Mouse (Mus musculus) left cerebral cortex, postnatal 10 days (tissue): ENCODE measurements at regions not wholly inside any gene's neighbourhood (a gene's known extent, or its start where the extent isn't known, plus 50 kb on each side); places are given as distances from the start of the nearest gene placed in this dataset.

Source experiments
- DNase-seq, 2 experiments: peaks; one replicate each; pipeline ENCODE4 v3.0.0; 2021 to 2022; ENCODE audit warnings: low spot score in 2 of 2, mixed read lengths in 1 of 2; ENCODE audit errors: extremely low spot score in 1 of 2
- intact Hi-C: fragments of 180-260 bp; cut with DNase I; formaldehyde crosslinking; loops from one replicate; pipeline ENCODE4 v1.15.1; 2025

DNA sequence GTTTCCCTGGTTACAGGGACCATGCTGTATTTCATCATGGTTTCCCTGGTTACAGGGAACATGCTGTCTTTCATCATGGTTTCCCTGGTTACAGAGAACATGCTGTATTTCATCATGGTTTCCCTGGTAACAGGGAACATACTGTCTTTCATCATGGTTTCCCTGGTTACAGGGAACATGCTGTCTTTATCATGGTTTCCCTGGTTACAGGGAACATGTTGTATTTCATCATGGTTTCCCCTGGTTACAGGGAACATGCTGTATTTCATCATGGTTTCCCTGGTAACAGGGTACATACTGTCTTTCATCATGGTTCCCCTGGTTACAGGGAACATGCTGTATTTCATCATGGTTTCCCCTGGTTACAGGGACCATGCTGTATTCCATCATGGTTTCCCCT lies 1579.5 kb downstream of the 4930444P10Rik start:
- intact Hi-C loops, result no loop called here
- DNase-seq, result no peak

- DNase-seq, result no peak
- intact Hi-C loops, result no loop called here
Measured at GRCm38 (mm10) chr1:14512481-14513285, 1580.4 kb downstream of the 4930444P10Rik start.

DNA sequence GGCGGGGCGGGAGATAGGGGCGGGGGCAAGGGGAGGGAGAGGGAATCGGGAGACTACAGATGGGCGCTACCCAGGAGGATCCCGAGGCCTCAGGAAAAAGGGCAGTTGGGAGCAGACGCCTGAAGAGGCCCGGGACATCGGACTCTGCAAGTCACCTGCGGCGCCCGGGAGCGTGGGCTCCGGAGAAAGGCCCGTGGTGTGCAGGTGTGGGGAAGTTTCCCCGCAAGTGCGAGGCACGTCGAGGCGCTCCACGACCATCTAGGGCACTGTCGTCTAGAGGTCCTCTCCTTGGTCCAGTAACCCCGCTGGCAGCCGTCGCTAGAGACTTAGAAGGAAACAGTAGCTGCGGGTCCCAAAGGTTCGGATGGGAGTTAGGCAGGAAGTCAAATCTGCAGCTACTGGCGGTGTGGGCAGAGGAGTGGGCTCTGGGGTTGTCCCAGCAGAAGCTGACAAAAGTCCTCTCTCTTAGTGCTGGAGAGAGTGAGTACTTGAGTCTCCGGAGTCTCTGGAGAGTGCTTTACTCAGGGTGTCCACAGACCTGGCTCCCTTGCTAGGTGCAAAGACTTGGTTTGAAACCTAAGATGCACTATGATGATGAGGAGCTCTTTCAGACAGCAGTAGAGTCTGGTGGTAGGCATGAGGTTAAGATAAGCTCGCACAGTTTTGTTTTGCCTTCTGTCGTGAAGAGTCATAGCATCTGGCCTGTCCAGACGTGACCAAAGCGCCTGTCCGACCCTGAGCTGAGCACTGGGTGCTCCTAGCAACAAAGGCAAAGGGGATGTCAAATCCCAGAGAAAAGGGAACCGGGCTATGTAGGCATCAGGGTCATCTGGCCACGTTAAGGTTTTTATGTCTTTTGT lies 1586.1 kb downstream of the 4930444P10Rik start:
- DNase-seq, result peak in 1 of 2 experiments; percentile 22
- intact Hi-C loops, result no loop called here

DNA sequence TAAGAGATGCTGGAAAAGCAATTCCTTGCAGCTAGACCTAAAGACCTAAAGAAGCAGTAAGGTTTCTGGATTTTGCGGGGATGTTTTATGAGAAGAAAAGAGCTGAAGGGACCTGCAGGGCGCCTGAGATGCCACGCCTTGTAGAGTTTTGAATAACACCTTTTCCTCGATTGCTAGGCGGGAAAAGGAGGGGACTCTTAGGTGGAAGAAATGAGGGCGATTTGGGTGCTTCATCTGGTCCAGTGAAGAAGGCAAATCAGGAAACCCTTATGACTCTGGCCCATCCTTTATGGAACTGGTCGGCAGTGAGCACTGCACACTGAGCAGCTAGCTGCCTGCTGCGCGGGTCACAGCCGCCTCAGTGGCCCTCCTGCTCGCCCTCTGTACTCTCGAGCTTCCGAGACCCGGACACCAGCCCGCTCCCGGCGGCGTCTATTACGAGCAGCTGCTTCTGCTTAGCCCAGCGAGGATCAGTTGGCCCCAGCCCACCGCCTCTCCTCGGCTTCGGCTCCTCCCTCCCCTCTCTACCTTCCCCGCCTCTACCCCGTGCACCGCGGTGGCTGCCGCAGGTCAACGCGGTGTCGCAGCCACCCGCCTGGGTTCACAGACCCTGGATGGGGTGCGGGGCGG lies 1586.8 kb downstream of the 4930444P10Rik start:
- intact Hi-C loops, result no loop called here
- DNase-seq, result peak in 1 of 2 experiments; percentile 63

DNA sequence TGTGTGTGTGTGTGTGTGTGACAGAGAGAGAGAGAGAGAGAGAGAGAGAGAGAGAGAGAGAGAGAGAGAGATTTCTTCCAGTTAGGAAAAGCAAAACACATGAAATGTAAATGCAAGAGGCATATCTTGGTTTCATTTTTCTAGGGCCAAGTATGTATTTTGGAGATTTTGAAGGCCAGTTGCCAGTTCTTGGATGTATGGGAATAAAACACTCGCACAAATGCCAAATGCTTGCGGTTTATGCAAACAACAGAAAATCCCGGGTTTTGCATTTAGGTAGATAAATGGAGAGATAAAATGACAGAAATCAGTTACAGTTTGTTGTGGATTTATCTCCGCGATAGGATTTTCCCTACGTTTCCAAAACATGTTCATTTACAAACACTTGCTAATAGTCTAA lies 1587.4 kb downstream of the 4930444P10Rik start:
- intact Hi-C loops, result no loop called here
- no peak for DNase-seq

- intact Hi-C loops, result loop anchor here (5.0 kb wide), 1 partner anchor 198 kb away; no protein-coding TSS in a partner anchor
- DNase-seq, result no peak
Measured at GRCm38 (mm10) chr1:14504767-14505343, 1588.3 kb downstream of the 4930444P10Rik start.

DNA sequence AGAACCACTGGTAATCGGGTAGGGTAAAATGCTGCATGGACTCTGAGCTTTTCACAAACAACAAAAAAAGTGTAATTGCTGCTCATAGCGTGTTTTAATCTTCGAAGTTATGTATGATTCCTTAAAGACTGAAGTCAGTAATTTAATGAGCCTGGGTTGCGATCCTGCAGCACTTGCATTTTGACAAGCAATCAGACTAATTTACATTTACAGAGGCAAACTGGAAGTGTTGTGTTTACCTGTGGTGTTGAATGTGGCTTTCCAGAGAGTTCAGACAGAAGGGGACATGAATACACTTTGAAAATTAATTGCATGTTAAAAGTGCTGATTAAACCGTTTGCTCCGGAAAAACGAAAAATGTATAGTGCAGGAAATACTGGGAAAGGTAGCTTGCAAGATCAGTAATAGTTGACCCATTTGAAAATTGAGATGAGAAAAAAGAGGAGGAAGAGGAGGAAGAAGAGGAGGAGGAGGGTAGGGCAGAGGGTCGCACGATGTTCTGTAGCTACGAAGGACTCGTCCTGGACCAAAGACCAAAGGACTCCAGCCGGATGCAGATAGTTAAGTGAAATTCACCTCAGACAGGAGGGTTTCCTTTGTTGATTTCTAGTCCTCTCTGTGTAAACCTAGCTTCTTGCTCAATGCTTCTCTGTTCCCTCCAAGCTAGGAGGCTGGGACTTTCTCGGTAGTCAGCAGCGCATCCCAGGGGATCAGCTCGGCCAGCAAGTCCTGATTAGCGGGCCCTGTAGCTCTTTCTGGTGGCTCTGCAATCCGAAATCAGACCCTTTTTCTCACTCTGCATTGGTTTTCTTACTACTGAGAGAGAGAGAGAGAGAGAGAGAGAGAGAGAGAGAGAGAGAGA lies 1589.0 kb downstream of the 4930444P10Rik start:
- intact Hi-C loops, result loop anchor here (5.0 kb wide), 1 partner anchor 197 kb away; no protein-coding TSS in a partner anchor
- peak in 1 of 2 experiments; percentile 21 for DNase-seq

GRCm38 (mm10) chr1:14503193-14503800 lies 1589.8 kb downstream of the 4930444P10Rik start:
- intact Hi-C loops, result loop anchor here (5.0 kb wide), 1 partner anchor 196 kb away; no protein-coding TSS in a partner anchor

GRCm38 (mm10) chr1:14499105-14499504 lies 1594.0 kb downstream of the 4930444P10Rik start:
- no peak for DNase-seq
- intact Hi-C loops, result no loop called here

More at GRCm38 (mm10) chr1:14503193-14503800, 1589.8 kb downstream of the 4930444P10Rik start:
- no peak for DNase-seq

DNA sequence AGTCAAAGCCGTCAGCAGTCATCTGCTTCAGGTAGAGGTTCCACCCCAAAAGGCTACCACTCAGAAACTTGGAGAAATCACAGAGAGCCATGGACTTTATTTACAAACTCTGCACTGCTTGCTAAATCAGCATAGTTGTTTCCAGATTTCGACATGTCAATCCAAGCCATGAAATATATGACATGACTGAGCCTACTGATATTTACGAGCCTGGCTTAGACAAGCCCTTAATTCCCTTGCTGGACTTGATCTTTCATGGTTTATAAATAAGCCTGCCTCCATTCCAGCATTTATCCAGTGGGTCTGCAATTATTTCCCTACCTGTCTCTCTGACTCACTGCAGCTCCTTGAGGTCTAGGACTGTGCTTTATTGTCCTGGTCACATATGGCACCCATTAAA lies 1603.1 kb downstream of the 4930444P10Rik start:
- no peak for DNase-seq
- intact Hi-C loops, result no loop called here

DNA sequence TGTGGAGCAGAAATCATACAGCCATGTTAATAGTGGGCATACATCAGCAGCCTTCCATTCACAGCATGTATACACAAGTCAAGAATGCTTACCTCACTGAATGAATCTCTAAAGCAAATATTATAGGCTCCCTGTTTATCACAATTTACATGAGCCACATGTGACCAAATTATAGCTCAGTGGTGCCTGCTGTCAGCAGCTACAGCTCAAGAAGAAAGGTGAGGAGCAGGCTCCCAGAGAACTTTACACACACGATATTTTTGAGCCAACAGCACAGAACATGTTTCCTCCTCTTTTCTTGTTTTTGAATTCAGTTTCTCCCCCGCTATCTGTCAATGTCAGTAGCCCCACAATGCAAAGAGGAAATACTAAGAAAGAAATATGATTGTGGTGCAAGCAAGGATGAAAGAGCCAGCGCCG lies 1605.4 kb downstream of the 4930444P10Rik start:
- intact Hi-C loops, result no loop called here

DNA sequence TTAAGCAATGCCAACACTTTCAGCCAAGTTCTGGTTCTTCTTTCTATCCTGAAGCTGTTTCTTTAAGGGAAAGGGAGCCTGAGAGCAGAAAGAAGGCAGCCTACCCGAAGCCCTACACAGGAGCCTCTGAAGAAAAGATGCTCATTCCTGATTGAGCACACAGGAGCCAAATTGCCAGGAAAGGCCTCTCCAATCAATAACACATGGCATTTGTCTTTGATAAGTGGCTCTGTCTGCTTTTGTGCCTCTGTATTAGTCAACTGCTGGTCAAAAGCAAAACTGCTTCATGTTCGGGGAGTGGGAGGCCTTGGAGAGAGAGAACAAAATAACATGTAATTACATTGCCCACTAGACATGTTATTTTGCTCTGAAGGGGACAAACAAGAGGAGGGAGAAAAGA lies 1607.4 kb downstream of the 4930444P10Rik start:
- no peak for DNase-seq
- intact Hi-C loops, result no loop called here

More for the DNA sequence above, 1605.4 kb downstream of the 4930444P10Rik start:
- no peak for DNase-seq

GRCm38 (mm10) chr1:14484121-14484916 lies 1608.8 kb downstream of the 4930444P10Rik start:
- intact Hi-C loops, result no loop called here
- no peak for DNase-seq

DNA sequence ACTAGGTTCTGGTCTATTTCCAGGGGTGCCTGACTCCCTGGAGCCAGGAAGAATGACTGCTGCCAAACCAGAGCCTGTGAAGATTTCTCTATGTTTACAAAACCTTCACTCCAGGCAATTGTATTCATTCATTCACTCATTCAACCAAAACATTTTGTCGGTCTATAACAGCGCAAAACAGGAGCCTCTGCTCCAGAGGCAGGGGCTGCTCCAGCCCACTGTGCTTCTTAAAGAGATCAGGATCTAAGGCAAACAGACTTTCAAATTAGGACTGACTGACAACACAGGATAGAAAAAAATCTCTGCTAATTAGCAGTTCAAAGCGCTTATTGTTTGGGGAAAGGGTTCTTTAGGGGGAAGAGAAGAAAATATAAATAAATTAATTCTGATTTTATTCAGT lies 1620.8 kb downstream of the 4930444P10Rik start:
- intact Hi-C loops, result no loop called here
- DNase-seq, result no peak

DNA sequence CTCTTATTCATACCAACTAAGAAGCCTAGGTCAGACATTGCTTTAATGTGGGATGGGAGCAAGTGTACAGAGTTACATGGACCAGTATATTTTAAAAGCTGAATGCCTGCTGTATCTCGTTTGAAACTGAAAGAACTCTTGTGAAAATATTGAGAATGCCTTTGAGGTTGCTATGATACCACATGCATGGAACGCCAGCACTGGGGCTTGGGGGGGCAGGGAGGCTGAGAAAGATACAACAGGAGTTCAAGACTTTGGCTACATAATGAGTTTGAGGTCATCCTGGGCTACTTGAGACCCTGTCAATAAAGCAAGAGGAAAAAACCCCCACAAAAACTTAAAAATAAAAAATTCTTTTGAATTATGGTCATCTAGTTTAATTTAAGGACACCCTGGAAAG lies 1621.6 kb downstream of the 4930444P10Rik start:
- DNase-seq, result no peak
- intact Hi-C loops, result no loop called here

GRCm38 (mm10) chr1:14464788-14465482 lies 1628.2 kb downstream of the 4930444P10Rik start:
- peak in 1 of 2 experiments; percentile 63 for DNase-seq
- intact Hi-C loops, result no loop called here
